Mouse (Mus musculus) embryonic facial prominence, embryonic 11.5 days (tissue): ENCODE measurements around the gene Mkrn2. TPM values are rescaled to one million over a fixed set of nuclear protein-coding genes. Genes with fewer than 3 reads are reported as not detected.

Source experiments
- polyA plus RNA-seq: library from polyadenylated mRNA; unstranded; fragments of >200 nt; fragmentation: Nextera tagmentation; extraction: Ambion mirVana; gene quantifications from 2 replicates; pipeline ENCODE4 v1.2.1, GENCODE M21; 2014

The Mkrn2 gene
- polyA plus RNA-seq, 1 experiment from 2014 or later, result 28.1 TPM

Other genes starting within 250 kb of the Mkrn2 start
- 0.22 TPM in 1 of 2 replicates, not detected in the other for gene Pparg, start 241.0 kb upstream of the Mkrn2 start, polyA plus RNA-seq
- gene Tsen2, start 57.2 kb upstream of the Mkrn2 start, polyA plus RNA-seq, result 29.4 and 30.3 TPM in 2 replicates
- gene Mkrn2os, start 9.3 kb upstream of the Mkrn2 start, polyA plus RNA-seq, result 0.31 and 0.38 TPM in 2 replicates
- 124 and 131 TPM in 2 replicates for gene Raf1, start 74.7 kb downstream of the Mkrn2 start, polyA plus RNA-seq
- 2.0 and 3.3 TPM in 2 replicates for gene Tmem40, start 160.5 kb downstream of the Mkrn2 start, polyA plus RNA-seq
- 36.2 and 39.1 TPM in 2 replicates for gene Cand2, start 172.6 kb downstream of the Mkrn2 start, polyA plus RNA-seq
- 2,072 and 2,207 TPM in 2 replicates for gene Rpl32, start 206.8 kb downstream of the Mkrn2 start, polyA plus RNA-seq
- 0.39 and 1.5 TPM in 2 replicates for gene Efcab12, start 236.5 kb downstream of the Mkrn2 start, polyA plus RNA-seq